Mouse (Mus musculus) natural killer cell, adult 2 months (primary cell): ENCODE results near the gene Gabrr2.
"Not testable (repeated sequence)": the region's sequence is repeated elsewhere in the genome, so short reads cannot be mapped to it uniquely, and the experiment has no call there.

Experiments used
- DNase-seq, 2 experiments: peaks; one replicate each; pipeline ENCODE4 v3.0.0; 2022; ENCODE audit warnings: low spot score in 2 of 2

Gene Gabrr2

GRCm38 (mm10) chr4:33070326-33070725, 7.5 kb downstream of the Gabrr2 start:
- no peak for DNase-seq

DNA sequence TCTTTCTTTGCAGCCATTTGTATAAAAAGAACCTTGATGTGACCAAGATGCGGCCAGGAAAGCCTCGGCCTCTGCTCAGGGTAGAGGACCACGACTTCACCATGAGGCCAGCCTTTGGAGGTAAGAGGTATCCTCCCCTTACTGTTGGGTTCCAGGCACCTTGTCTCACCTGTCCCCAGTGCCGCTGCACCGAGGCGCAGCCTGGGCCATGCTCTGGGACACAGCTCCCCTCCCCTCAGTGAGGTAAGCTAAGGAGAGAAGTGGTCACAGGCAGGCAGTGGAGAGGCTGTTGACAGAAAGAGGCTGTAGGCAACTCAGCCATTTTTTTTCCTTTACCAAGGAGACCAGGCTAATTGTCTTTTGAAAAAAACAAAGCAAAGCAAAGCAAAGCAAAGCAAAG, 8.5 kb downstream of the Gabrr2 start:
- no peak for DNase-seq

DNA sequence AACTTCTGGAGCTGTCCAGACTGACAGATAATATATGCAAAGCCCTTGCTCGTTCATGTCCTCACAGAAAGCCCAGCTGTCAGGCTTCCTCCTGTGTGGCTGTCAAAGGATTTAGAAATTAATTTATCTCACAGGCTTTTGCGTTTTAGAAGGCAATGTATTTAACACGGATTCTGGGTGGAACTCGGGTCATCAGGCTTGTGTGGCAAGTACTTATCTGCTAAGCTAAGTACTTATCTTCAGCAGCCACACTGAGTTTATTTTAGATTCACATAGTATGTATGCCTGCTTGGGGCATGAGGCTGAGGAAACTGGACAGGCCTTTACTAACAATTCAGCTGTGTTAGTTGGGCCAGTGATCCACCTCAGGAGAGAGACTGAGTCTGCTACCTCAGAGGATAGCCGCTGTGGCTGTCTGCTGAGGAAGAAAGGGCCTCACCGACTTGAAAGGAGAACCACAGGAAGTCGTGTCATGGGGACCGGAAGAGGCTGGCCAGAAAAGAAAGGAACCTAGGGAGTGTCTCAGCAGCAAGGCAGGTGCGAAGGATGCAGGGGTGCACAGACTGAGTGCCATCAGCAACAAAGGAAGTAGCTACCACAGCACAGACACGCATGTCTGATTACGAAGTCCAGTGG, 9.8 kb downstream of the Gabrr2 start:
- DNase-seq, result peak; percentile 70 to 77

- DNase-seq, result no peak
Measured at GRCm38 (mm10) chr4:33074406-33074805, 11.6 kb downstream of the Gabrr2 start.

DNA sequence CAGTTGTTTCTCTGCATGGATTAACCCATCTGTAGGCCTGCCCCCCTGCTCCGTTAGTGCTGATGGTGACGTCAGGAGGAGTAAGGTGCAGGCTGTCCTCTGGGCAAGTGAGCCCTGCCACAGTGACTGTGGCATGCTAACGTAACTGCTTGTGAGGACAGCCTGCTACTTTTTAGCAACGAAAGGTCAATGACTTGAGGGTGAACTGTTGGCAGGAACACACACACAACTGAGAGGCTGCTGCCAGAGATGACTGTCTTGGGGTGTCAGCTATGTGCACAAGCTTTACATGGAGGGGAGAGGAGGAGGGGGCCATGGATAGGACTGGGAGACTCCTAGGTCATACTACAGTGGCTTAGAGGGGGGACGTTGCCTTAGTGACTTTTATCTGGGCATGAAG, 12.1 kb downstream of the Gabrr2 start:
- no peak for DNase-seq

- DNase-seq, result no peak
Measured at GRCm38 (mm10) chr4:33075776-33076524, 13.2 kb downstream of the Gabrr2 start.

DNA sequence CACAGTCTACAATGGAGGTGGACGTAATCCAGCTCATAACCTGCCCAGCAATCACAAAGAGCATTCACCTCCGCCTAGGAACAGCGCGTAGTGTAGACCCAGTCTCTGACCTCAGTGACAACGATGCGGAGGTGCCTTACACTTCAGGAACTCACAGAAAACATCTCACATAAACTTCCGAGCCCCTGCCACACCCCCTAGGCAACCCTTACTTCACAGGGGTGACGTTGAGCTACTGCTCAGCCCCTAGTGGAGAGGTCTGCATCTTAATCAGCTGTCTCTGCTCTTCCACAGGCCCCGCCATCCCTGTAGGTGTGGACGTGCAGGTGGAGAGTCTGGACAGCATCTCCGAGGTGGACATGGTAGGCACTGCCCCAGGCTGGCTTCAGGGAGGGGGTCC, 14.4 kb downstream of the Gabrr2 start:
- DNase-seq, result no peak

DNA sequence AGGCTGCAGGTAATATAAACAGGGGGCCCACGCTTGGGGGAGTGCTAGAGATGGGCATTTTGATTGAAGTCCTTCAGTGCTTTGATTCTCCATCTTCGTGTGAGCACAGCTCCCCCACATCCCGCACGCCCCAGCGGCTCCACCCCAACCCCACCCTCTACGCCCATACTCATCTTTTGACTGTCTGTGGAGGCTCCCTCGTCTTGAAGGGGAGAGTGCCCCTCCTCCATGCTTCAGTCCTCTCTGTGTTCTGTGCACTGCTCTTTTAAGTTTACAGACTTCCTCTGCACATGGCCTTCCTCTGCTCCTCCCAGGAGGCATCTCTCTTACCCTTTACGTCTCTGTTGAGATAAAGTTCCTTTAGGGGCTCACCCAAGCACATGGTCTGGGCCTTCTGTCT, 14.9 kb downstream of the Gabrr2 start:
- no peak for DNase-seq

DNA sequence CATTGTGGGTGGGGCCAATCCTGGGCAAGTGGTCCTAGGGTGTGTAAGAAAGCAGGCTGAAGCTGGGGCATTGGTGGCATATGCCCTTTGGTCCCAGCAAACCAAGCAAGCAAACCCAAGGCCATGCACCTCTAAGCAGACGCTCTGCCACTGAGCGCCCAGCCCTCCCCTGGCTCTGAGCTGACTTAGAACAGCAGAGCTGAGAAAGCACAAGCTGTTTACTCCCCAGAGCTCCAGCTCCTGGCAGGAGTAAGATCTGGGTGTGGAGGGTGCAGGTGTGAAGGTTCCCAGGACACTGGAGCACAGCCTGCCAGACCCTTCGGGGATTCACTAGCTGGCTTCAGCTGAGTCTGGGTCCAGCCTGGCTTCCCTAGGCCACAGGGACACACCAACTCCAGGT, 15.7 kb downstream of the Gabrr2 start:
- DNase-seq, result no peak

GRCm38 (mm10) chr4:33099118-33099694, 36.4 kb downstream of the Gabrr2 start:
- DNase-seq, result peak in 1 of 2 experiments; percentile 9

DNA sequence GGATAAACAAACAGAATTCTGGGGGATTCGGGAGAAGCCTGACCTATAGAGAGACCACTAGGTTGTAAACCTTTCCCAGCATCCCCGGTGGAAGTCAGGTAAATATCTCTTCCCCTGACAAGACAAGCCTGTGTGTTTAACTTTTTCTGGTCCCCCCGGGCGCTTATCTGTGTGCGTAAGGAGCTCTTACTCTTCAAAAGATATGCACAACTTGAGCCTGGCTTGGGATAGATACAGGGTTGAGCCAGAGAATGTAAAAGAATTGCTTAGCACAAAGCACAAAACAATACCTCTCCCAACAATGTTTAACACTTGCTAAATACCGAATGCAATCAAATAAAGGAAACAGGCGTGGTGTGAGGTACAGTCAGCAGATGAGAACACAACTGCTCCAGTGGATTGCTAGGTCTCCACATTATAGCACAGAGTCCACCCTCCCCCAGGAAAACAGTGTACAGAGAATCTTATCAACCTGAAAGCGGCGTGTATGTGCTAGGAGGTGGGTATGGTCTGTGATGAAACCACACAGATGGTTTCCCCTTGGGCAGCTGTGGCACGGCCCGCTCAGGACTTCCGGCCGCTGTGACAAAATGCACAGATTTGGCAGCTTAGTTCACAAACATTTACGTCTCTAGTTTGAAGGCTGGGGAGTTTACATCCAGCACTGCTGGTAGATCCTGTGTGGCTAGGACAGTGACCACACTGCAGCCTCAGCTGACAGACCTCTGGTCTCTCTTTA, 47.1 kb downstream of the Gabrr2 start:
- peak; percentile 54 to 67 for DNase-seq

- DNase-seq, result peak; percentile 36 to 60
Measured at GRCm38 (mm10) chr4:33110845-33111244, 48.0 kb downstream of the Gabrr2 start.

GRCm38 (mm10) chr4:33111358-33111757, 48.6 kb downstream of the Gabrr2 start:
- peak; percentile 68 to 74 for DNase-seq

DNA sequence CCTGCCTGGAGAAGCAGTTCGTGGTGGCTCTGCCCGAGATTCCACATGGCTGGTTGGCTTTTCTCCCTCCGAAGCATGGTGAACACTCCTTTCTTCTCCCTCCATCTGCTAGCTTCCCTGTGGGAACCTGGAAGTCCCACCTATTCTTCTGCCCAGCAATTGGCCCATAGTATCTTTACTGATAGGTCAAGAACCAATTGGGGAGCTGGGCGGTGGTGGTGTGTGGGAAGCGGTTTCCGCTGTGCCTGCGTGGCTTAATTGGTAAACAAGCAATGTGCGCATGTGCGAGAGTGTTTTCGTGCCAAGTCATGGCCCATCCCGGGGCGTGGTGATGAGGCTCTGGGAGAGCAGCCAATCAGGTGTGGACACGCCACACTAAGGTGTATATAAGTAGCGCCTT, 50.1 kb downstream of the Gabrr2 start:
- DNase-seq, result not testable (repeated sequence)

DNA sequence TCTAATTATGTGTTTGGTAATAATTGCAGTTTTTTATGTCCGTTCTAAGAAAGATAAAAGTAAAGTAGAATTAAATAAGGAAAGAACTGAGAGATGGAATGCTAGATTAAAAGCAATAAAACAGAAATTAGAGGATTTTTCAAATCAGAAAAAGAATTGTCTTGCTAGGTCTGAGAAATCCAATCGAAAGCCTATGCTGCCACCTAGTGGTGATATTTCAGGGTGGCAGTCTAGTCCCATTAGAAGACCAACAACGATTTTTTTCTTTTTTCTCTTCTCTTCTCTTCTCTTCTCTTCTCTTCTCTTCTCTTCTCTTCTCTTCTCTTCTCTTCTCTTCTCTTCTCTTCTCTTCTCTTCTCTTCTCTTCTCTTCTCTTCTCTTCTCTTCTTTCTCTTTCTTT, 56.3 kb downstream of the Gabrr2 start:
- peak; percentile 68 to 83 for DNase-seq

GRCm38 (mm10) chr4:33124493-33124892, 61.7 kb downstream of the Gabrr2 start:
- DNase-seq, result peak; percentile 5 to 38

DNA sequence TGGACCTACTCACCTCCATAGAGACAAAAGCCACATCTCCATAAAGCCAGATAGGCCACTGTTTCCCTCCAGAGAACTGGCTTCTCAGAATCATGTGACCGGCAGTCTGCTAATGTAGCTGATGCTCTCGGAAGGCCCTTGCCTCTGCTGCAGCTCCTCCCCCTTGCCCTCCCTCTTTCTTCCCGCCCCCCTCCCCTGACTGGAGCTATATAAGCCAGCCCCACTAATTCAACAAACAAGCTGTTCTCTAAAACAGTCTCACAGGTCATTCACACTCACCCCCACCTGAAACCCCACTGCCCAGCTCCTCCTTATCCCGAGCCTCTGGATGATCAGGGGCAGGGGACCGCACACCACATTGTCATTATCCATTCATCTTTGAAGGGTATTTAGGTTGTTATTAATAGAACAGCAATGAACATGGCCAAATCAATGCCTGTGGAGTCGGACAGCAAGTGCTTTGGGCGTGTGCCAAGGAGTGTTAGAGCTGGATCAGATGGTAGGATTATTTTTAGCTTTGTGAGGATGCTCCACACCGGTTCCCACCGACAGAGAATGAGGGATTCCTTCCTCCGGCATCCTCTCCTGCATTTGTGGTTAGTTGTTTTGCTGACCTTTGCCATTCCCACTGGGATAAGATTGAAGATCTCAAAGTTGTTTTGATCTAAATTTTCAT, 62.7 kb downstream of the Gabrr2 start:
- DNase-seq, result no peak

- no peak for DNase-seq
Measured at GRCm38 (mm10) chr4:33132221-33132620, 69.4 kb downstream of the Gabrr2 start, which contains the start of gene Gabrr1. Gene Gabrr1, plus strand, starts transcription at chr4:33132521.
